Mouse (Mus musculus) heart, postnatal 0 days (tissue): ENCODE measurements at regions not wholly inside any gene's neighbourhood (a gene's known extent, or its start where the extent isn't known, plus 50 kb on each side); places are given as distances from the start of the nearest gene placed in this dataset.

Experiments
- CTCF ChIP-seq: IDR thresholded peaks from 2 replicates; pipeline ENCODE4 v1.5.1; 2016; ENCODE audit warnings: antibody characterized with exemption, control low read depth, low read depth
- EP300 ChIP-seq: IDR thresholded peaks from 2 replicates; pipeline ENCODE4 v1.6.1; 2016; ENCODE audit warnings: antibody characterized with exemption, low read depth

DNA sequence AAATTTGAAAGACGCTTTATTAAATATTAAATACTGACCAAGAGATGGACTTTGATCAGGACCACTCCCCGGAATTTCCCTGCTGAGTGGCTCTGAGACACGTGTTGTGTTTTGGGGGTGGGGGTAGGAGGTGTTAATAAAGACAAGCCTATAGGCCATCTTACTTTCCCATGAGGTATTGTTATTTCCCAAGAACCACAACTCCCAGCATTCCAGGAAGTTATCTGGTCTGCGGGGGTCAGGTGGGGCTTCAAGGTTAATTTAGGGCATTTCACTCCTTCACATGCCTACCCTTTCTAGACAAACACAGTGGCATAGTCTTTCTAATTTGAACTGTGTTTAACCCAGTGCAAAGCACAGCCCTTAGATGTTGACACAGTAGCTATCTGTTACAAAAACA, 209.0 kb downstream of the Ktn1 start:
- TF ChIP-seq CTCF: no peak
- no peak for TF ChIP-seq EP300
